Mouse (Mus musculus) cerebellum, adult 8-10 months (tissue): ENCODE measurements around the gene Rft1.
"Not testable (repeated sequence)": the region's sequence is repeated elsewhere in the genome, so short reads cannot be mapped to it uniquely, and the experiment has no call there.

ENCODE experiments used
- DNase-seq: peaks from one replicate; pipeline ENCODE4 v3.0.0; 2022

Rft1 gene

GRCm38 (mm10) chr14:30682131-30682530 lies 28.0 kb downstream of the Rft1 start:
- no peak for DNase-seq

DNA sequence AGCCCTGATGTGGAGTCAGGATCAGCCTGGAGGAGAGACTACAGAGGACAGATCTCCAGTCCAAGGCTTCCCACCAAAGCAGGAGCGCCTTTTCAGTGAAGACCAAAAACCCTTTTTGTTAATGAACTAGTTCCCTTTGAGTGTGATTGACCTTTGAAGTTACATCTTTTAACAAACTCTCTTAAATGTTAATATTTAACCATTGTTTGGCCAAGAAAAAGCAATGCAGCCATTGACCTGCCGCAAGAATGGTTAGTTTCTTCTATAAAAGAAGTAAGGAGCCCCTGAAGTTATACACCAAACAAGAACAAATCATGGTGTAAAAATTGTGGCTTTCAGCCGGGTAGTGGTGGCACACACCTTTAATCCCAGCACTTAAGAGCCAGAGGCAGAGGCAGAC lies 36.5 kb downstream of the Rft1 start:
- DNase-seq: no peak

DNA sequence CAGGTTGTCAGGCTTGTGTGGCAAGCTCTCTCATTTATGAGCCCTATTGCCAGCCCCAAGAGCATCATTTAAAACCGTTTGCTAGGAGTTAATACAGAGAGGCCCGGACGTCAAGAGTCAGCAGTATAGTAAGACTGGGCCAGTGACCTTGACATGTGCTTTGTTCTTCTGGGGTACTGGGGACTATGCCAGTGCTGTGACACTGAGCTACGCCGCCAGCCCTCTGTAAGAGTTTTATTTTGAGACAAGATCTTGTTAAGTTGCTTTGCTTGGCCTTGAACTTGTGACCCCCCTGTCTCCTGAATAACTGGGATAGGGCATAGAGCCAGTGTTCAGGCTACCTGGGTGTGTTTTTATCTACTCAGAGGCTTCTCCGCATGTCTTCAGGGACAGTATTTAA lies 38.3 kb downstream of the Rft1 start:
- no peak for DNase-seq

- DNase-seq: no peak
Measured at GRCm38 (mm10) chr14:30694786-30695185, 40.6 kb downstream of the Rft1 start.

DNA sequence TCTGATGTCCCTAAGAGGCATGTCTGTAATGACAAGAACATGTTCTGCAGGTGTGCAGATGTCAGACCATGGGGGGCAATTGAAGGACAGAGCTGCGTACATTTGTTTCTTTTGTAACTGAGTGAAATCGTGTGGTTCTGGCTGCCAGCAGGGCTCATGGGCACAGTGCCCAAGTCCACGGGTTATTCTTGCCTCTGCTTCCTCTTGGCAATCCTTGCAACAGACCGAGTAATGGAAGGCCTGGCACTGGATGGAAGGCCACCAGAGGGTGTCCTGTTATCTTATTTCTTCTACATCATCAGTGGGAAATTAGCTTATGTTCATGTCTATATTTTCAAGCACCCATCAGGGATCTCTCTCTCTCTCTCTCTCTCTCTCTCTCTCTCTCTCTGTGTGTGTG lies 41.4 kb downstream of the Rft1 start:
- DNase-seq: peak; percentile 79

- DNase-seq: no peak
Measured at GRCm38 (mm10) chr14:30697407-30698052, 43.4 kb downstream of the Rft1 start.

DNA sequence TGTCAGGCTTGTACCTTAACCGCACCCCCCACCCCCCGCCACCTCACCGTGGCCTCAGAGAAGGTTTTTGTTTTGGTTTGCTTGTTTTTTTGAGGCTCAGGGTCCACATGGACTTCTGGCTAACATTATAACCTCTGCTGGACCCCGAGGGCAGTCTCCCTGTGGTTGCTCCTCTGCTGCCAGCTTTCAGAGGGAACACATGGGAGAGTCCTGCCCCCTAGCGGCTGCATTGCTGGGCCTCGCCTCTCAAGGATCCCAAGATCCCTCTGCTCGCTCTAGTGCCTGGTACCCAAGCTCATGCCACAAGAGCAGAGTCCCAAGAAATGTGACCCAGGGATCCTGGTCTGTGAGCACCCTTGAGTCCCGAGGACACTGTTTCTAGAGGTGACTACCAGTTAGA lies 45.5 kb downstream of the Rft1 start:
- DNase-seq: peak; percentile 30

GRCm38 (mm10) chr14:30702512-30702911 lies 48.4 kb downstream of the Rft1 start:
- DNase-seq: no peak

DNA sequence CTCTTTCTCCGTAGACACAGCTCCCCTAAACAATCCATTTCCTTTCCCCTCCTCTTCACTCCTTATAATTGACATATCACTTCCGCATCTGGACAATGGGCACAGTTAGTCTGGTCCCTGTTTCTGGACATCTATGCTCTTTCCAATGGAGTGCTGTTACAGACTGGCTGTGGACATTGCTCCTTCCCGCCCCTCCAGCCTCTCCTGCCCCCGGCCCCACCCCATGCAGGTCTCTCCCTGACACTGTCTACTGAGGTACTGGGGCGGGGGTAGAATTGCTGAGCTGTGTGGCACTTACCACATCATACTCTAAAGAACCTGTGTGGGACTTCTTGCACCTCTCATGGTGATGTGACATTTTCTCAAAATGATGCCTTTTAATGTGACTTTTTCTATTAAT lies 48.9 kb downstream of the Rft1 start:
- no peak for DNase-seq

GRCm38 (mm10) chr14:30704098-30704855 lies 50.1 kb downstream of the Rft1 start:
- no peak for DNase-seq

- DNase-seq: no peak
Measured at GRCm38 (mm10) chr14:30711892-30712291, 57.7 kb downstream of the Rft1 start.

DNA sequence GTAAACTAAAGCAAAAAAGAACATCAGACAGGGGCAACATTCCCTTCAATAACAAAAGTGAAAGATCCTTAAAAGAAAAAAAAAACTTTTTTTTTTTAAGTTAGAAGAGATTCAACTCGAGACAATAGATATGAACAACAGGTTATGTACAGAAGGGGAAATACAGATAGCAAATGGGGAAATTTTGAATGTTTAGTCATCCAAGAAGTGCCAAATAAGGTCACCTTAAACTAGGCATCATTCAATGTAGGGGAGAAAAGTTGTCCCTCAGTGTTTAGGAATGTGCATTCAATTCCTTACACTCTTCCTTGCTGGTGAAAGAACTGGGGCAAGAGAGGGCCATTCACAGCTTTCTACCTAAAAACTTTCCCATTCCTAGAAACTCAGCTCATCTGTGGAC lies 59.6 kb downstream of the Rft1 start:
- DNase-seq: no peak

DNA sequence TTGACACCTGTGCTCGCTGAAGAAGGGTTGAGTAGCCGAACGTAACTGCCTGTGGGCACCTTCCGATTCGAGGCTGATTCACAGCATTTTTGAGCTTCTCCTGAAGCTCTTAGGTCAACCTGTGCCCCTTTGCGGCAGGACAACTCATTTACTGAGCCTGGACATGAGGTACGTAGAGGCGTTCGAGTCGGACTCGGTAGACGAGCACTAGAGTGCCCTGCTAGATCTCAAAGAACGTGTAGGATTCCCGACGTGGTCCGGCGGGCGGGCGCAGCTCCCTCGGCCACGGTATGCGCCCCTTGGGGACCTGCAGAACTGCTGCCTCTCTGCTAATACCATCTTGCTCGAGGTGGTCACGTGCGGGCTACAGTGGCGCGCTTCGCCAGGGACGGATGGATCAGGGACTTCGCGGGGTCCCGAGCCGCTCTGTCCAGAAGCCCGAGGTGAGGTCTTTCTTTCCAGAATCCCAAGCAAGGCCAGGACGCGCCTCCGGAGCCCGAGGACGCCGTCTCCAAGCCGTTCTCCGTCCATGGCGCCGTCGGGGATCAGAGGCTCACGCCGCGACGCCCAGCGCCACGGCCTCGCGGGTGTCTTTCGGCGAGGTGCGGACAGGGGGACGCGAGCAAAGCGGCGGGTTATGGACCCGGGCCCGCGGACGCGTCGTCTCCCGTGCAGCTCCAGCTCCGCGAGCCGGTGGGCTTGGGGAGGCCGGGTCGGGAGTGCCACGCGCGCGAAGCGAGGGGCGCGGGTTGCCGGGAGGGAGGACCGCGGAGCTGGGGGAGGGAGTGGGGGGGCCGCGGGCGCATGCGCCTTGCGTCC lies 60.8 kb downstream of the Rft1 start, which contains the start of gene Sfmbt1:
Gene Sfmbt1, plus strand, starts transcription at position 51 of the 819 bp plus-strand sequence.
- peak; percentile 82 for DNase-seq

GRCm38 (mm10) chr14:30715618-30716050 lies 61.5 kb downstream of the Rft1 start:
- no peak for DNase-seq

- DNase-seq: peak; percentile 62
Measured at GRCm38 (mm10) chr14:30716051-30716952, 62.1 kb downstream of the Rft1 start.

GRCm38 (mm10) chr14:30716953-30717285 lies 62.8 kb downstream of the Rft1 start:
- DNase-seq: no peak

DNA sequence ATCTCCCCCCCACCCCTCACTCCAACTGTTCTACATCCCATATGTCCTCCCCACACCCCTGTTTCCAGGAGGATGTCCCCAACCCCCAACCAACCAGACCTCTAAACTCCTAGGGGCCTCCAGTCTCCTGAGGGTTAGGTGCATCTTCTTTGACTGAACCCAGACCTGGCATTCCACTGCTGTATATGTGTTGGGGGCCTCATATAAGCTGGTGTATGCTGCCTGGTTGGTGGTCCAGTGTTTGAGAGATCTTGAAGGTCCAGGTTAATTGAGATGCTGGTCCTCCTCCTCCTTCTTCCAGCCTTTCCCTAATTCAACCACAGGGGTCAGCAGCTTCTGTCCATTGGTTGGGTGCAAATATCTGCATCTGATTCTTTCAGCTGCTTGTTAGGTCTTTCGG lies 64.5 kb downstream of the Rft1 start:
- not testable (repeated sequence) for DNase-seq

GRCm38 (mm10) chr14:30719514-30719913 lies 65.4 kb downstream of the Rft1 start:
- DNase-seq: no peak

DNA sequence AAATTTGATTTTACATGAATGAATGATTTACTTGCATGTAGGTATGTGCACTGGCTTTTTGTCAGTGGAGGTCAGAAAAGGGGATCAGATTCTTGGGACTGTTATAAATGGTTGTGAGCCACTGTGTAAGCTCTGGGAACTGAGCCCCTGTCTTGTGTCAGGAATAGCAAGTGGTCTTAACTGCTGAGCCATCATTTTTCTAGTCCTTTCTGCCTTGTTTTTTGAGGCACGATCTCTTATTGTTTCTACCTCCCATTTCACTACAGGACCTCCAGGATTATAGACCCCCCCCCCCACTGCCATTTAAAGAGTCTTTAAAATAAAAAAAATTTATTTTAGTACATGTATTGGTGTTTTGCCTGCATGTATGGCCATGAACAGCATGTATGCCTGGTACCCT lies 67.7 kb downstream of the Rft1 start:
- no peak for DNase-seq

DNA sequence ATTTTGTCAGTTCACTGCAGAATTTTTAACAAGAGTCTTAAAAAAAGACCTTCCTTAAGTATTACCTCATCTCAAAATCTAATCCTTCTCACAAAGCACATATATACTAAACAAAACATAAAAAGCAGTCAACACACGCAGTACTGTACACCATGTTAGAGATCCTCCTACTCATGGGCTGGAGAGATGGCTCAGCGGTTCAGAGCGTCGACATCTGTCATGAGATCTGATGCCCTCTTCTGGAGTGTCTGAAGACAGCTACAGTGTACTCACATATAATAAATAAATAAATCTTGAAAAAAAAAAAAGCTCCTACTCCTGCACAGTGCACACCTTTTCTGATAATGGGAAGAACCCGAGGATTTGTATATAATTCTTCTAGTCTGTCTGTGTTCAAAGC lies 68.2 kb downstream of the Rft1 start:
- DNase-seq: no peak

- no peak for DNase-seq
Measured at GRCm38 (mm10) chr14:30731896-30732295, 77.7 kb downstream of the Rft1 start.

GRCm38 (mm10) chr14:30734665-30735064 lies 80.5 kb downstream of the Rft1 start:
- DNase-seq: no peak

- DNase-seq: no peak
Measured at GRCm38 (mm10) chr14:30735810-30736209, 81.7 kb downstream of the Rft1 start.
